Mouse (Mus musculus) adipocyte (in vitro differentiated cells): ENCODE data around the gene Hipk1.
A peak's percentile ranks its signal among the peaks of the same experiment; 100 is the strongest.

Source experiments
- DNase-seq: peaks from one replicate; pipeline ENCODE4 v3.0.0-alpha.2; 2016; ENCODE audit warnings: low spot score

The Hipk1 gene

DNA sequence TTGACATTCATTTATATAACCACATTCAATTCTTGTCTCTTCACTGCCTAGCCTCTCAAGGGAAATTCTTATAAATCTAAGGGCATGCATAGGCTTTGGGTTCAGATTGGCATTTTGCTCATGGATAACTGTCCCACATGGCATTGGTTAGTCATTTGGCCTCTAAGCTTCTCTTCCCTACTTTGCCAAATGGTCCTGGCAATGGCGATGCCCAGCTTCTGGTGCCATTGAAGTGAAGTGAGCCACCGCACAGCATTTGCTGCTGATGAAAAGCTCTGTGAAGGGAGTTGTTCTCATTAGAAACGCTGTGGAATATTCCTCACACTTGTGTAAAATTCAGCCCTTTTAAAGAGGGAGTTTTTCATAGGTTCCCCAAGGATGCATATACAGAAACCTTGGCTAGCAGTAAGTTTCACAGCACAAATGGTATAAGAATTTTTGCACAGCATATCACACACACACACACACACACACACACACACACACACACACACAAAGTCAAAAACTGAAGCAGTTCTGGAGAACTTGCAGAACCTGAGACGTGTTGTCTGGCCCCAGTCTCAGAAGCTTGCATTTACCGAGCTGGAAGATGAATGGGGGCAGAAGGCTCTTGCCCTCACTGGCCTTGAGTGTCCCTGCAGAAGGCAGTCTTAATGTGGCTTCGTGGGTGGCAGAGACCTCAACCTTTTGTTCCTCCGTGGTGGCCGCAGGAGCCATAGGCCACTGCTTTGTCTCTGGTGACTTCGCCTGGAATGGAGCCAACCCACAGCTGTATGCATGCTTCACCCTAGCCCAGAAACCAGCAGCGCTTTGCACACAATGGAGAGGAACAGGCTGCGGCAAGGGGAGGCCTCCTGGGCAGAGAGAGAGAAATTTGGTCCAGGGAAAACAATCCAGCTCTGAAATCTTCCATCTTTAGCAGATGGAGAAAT lies 75.3 kb downstream of the Hipk1 start:
- peak; percentile 73 for DNase-seq

DNA sequence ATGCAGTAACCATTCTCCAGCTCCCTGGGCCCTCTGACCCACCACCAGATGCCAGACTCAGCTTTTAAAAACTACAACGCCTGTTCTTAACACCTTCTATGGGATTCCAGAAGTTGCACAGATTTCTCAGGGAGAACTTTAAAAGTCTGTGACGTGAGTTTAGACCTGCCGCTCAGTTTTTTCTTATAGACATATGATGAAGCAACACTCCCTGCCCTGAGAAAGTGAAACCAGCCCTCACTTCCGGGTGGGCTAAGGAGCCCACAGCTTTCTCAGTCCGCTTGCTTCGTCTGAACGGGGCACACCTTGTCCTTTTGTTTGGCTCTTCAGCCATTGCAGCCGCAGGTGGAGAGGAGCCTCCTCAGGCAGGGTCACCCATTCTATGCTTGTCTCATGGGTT lies 76.4 kb downstream of the Hipk1 start:
- no peak for DNase-seq

DNA sequence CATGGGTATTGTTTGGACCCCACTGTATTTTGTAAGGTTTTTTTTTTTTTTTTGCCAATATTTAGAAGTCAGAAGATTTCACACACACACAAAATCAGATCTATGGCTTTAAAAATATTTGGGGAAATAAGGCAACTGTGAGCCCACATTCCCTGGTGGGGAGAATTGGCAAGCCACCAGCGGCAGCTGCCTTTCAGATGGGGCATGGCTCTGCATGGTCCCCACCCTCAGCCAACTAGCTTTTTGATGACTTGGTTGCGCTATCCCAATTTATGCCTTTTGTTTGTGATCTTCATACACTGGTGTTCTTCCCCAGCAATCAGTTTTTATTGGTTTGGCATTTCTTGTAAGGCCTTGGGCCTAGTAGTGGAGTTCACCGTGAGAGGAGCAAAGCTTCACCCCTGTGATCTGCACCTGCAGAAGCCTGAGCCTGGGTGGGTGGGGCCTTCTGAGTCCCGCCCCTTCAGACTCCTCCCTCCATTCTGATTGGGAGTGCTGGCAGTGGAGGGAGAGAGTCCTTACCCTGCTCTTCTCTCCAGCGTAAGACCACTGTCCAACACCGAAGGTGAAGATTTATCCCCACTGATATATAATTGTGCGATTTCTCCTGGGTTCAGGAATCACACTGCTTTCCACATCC lies 77.0 kb downstream of the Hipk1 start:
- DNase-seq, result no peak

DNA sequence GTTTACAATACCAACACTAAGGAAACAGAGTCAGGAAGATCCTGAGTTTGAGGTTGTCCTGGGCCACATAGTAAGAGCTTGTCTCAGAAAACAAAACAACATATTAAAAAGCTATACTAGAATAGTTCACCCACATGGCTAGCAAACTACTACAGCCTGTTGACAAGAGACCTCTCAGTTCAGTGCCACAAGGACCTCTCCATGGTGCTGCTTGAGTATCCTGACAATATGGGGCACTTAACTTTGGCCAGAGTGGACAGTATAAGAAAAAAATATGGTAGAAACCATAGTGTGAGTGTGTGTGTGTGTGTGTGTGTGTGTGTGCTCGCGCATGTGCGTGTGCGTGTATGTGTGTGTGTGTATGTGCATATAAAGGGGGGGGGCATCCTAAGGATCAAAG lies 79.2 kb downstream of the Hipk1 start:
- DNase-seq, result peak; percentile 75

DNA sequence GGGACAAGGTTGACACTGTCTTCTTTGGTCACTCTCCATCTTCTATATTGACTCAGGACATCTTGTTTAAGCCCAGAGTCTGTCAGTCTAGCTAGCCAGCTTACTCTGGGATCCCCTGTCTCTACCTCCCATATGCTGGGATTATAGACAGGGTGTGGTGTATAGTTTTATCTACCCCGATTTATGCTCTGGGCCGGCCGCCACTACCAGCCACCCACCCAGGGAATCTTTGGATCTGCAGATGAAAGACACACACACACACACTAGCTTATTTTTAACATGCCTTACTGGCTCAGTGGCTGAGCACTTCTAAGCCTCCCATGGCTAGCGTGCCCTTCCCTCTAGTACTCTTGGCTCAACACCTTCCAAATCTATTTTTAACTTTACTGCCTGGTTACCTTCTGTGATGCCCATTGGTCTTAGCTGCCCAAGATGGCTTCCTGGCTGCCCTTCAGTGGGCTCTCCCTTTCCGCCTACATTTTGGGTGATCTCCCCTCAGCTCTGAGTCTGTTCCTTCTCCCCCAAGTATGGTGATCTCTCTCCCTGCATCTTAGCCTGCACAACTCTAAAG lies 81.8 kb downstream of the Hipk1 start:
- no peak for DNase-seq

DNA sequence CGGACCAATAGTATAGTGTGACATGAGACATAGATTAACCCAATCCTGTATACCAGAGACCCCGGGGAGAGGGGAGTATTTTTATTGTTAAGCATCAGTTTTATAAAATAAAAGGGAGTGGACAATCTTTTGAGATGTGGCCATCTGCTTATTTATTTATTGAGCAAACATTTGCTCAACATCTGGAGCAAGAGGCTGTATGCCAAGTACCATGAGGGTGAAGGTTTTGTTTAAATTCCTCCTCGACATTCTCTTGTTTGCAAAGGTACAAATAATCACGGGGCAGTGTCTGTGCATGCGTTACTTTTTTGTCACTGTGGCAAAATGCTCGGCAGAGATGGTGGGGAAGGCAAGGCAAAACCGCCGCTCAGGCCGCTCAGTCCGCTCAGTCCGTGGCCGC lies 85.9 kb downstream of the Hipk1 start:
- DNase-seq, result peak; percentile 35

DNA sequence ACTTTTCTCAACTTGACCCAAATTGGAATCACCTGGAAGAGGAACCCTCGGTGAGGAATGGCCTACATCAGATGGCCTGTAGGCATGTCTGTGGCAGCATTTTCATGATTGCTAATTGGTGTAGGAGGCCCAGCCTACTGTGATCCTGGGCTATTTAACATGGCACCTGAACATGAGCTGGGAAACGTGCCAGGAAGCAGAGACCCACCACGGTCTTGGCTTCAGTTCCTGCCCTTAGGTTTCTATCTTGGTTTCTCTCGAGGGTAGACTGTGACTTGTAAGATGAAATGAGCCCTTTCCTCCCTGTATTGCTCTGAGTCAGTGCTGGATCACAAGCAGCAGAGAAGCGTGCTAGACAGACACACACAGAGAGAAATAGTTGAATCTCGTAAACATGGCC lies 86.7 kb downstream of the Hipk1 start:
- no peak for DNase-seq

DNA sequence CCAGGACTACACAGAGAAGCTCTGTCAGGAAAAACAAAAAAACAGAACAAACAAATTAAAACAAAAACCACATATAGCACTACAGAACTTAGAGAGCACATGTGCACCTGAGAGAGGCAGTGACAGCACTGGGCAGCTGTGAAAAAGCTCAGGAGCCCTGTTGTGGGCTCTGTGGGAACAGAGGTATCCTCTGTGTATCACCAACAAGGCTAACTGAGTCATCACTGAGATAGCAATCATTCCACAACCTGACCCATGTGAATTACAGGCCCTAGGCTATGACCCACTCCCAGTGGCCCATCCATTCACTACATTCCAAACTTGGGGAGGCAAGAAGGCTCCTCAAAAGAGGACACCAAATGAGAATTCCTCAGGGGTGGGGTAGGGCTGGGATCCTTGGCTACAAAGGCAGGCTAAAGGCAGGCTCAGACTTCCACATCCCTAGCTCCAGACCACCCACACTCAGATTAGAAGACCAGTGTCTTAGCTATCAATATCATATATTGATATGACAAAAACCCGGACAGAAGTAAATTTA lies 94.9 kb downstream of the Hipk1 start:
- no peak for DNase-seq

DNA sequence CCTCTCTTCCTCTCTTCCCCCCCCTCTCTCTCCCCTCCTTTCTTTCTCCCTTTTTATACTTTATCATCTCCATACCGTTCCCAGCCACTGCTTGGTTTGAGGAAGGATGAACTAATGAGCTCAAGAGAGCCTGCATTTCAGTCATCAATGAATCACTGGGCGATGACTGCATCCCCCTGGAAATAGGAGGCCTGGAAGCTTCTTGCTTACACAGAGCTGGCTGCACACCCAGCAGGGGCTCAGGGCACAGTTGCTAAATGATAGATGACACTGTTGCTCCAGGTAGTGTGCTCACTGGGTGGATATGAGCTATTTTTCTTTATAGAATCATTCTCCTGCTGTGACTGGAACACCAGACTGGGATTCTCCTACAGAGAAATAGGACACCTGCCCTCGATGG lies 95.8 kb downstream of the Hipk1 start:
- DNase-seq, result no peak

DNA sequence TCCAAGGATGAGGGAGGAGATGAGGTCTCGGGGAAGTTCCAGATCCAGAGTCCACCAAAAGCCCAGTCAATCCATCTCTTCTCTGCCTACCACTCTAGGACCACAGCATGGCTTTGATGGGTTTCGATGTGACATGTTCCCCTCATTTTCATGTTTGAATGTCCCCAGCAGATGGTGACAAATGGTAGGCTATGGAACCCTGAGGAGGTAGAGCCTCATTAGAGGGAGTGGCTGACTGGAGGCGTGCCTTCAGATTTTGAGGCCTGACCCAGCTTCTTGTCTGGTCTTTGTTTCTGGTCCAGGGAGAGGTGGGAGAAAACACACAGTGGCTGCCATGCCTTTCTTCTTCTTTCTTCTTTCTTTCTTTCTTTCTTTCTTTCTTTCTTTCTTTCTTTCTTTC lies 100.9 kb downstream of the Hipk1 start:
- DNase-seq, result peak; percentile 55
